Mouse (Mus musculus): ENCODE data around the gene Josd2.

Gene Josd2

GRCm38 (mm10) chr7:44463556-44464225 is 4.1 kb upstream of the Josd2 start:
- CTCF ChIA-PET, result interaction anchor here in 3 of 4 experiments (0.6 to 1.1 kb wide), 7 partner anchors 18 to 201 kb away, joined by 3 to 12 read pairs (median 3); no protein-coding TSS in a partner anchor
- POLR2A ChIA-PET, result interaction anchor here (0.5 to 1.5 kb wide), 17 partner anchors 8 to 1281 kb away, joined by 3 to 7 read pairs (median 3); partner anchors contain the start of genes Emc10 (in 2 of the 4) and Fam71e1 (in 2 of the 4)

DNA sequence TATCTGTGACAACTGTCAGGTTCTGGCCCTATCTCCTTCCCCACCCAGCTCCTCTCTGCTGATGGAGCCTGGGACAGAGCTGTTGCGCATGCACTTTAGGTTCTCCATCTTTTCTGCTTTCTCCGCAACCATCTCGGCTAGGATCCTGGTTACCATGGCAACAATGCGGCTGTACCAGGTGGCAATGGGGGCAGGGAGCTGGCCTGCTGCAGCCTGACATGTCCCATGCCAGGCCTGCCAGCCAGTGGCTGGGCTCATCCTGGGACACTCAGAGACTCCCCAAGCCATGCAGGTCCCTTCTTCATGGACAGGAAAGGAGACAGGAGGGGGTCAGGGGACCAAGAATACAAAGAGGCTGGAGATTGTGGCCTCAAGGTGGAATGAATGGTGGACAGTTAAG is 3.3 kb upstream of the Josd2 start:
- POLR2A ChIA-PET, result interaction anchor here in 2 of 4 experiments (0.5 to 0.7 kb wide), 4 partner anchors 32 to 588 kb away, joined by 3 to 4 read pairs (median 3); no protein-coding TSS in a partner anchor

DNA sequence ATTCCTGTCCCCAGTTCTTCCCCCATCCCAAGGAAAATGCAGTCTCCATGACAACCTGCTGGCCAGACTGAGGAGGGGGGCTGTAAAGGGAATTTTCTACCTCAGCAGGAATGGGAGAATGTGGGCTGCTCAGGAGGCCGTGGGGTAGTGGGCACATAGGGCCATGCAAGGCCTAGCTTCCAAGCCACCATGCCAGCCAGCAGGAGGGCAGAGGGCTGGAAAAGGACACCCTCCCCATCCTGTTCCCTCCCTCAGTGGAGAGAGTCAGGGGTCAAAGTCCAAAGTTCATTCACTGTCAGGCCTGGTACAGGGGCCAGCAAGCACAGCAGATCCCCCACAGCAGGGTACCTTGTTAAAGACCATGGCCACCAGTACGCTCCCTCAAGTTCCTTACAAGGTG is 2.7 kb upstream of the Josd2 start, which contains the start of gene Aspdh:
Aspdh (plus strand) TSS at position 281 of the 400 bp plus-strand sequence.
- ChIA-PET POLR2A (interaction anchor here in 1 of 4 experiments (0.7 kb wide), 2 partner anchors 34 to 191 kb away, joined by 3 read pairs; no protein-coding TSS in a partner anchor), CTCF (no interaction called here)

More for the DNA sequence above, 3.3 kb upstream of the Josd2 start:
- CTCF ChIA-PET, result no interaction called here

- POLR2A ChIA-PET, result interaction anchor here in 3 of 4 experiments (0.6 to 4.1 kb wide), 11 partner anchors 20 to 794 kb away, joined by 3 to 52 read pairs (median 4); partner anchors contain the start of genes Emc10 (in 3 of the 3), Fam71e1 (in 3 of the 3) and Ctu1 (in 1 of the 3)
- CTCF ChIA-PET, result no interaction called here
Measured at GRCm38 (mm10) chr7:44466006-44466887, 1.5 kb upstream of the Josd2 start.

GRCm38 (mm10) chr7:44466888-44467311 is 880 bp upstream of the Josd2 start:
- CTCF ChIA-PET, result interaction anchor here in 3 of 4 experiments (0.6 to 1.2 kb wide), 5 partner anchors 33 to 911 kb away, joined by 3 to 7 read pairs (median 3); no protein-coding TSS in a partner anchor
- POLR2A ChIA-PET, result interaction anchor here in 3 of 4 experiments (0.5 to 4.1 kb wide), 24 partner anchors 19 to 795 kb away, joined by 3 to 52 read pairs (median 4); partner anchors contain the start of genes Emc10 (in 3 of the 3), Fam71e1 (in 3 of the 3), Akt1s1 (in 1 of the 3) and Atf5 (in 1 of the 3)

- ChIA-PET POLR2A (interaction anchor here in 3 of 4 experiments (0.5 to 4.1 kb wide), 19 partner anchors 17 to 352 kb away, joined by 3 to 52 read pairs (median 5); partner anchors contain the start of genes Emc10 (in 2 of the 3), Fam71e1 (in 2 of the 3), 1700028J19Rik (in 1 of the 3) and 2410002F23Rik (in 1 of the 3)), CTCF (interaction anchor here in 3 of 4 experiments (0.6 to 1.9 kb wide), 6 partner anchors 16 to 357 kb away, joined by 3 to 5 read pairs (median 3); no protein-coding TSS in a partner anchor)
Measured at GRCm38 (mm10) chr7:44468644-44469285, 985 bp downstream of the Josd2 start.

DNA sequence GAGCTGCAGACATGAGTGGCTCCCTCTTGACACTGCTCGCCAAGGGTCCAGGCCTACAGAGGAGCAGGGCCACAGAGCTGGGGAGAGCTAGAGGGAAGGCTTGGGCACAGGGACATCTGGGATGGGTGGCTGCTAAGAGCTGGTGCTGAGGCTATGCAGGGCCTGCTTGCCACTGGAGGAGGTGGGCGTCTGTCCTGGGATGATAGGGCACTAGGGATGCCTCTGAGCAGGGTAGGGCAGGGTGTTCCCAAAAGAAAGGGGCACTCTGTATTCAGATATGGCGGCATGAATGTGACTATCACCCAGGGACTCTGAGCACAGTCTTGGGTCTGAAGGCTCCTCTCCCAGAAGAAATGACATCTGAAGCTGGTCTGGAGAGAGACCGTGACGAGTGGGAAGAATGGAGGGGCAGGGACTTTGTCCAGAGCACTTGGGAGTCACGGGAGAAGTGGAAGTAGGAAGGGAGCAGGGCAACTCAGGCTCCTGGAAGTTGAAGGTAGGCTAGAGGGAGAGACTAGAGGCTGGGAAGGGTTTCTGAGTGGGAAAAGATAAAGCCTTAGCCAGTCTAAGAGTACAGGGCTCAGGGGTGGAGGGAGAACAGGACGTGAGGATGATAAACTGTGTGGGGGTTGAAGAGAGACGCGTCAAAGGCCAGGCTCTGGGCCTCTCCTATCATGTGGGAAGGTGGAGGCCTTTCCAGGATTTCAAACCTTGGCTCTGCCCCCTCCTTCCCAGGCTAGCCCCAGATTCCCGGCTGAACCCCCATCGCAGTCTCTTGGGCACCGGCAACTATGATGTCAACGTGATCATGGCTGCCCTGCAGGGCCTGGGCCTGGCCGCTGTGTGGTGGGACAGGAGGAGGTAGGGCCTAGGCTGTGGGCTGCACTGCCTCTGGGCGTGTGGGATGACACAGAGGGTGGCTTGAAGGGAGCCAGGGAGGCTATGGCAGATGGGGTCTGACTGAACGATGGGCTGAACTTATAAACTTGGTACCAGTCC is 2.2 kb downstream of the Josd2 start:
- ChIA-PET POLR2A (interaction anchor here in 3 of 4 experiments (0.8 to 4.1 kb wide), 6 partner anchors 15 to 67 kb away, joined by 3 to 52 read pairs (median 20); partner anchors contain the start of genes Emc10 (in 2 of the 3) and Fam71e1 (in 2 of the 3)), CTCF (interaction anchor here in 1 of 4 experiments (1.9 kb wide), 1 partner anchor 207 kb away, joined by 4 read pairs; no protein-coding TSS in a partner anchor)

DNA sequence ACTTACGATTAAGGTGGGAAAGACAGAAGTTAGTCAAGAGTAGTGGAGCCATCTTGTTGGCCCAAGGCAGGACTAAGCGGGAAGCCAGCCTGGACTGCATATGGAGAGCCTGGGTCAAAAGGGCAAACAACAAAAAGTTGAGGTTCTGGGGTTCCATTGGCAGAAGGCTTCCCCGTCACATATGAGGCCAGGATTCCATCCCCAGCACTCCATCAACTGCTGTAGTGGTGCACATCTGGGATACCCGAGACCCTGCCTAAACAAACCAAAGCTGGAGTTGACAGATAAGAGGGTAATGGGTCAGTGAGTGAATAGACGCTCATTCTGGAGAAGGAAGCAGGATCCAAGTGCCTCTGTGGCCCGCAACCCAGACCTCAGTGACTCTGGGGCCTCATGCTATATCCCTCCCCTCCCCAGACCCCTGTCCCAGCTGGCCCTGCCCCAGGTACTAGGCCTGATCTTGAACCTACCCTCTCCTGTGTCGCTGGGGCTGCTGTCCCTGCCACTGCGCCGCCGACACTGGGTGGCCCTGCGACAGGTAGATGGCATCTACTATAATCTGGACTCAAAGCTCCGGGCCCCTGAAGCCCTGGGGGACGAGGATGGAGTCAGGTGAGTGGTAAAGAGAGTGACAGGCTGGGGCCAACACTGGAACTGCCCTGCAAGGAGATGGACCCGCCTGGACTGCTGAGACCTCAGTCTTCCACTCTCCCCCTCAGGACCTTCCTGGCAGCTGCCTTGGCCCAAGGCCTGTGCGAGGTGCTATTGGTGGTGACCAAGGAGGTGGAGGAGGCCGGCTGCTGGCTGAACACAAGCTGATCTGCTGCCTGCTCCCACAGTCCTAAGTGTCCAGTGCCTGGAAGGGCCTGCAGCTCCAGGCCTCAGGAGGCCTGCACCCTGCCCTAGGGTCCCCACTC is 3.2 kb downstream of the Josd2 start:
- ChIA-PET POLR2A (interaction anchor here in 2 of 4 experiments (0.7 to 1.8 kb wide), 6 partner anchors 8 to 131 kb away, joined by 3 to 6 read pairs (median 4); partner anchors contain the start of genes Emc10 (in 1 of the 2) and Fam71e1 (in 1 of the 2)), CTCF (interaction anchor here in 1 of 4 experiments (0.5 kb wide), 1 partner anchor 511 kb away, joined by 6 read pairs; no protein-coding TSS in a partner anchor)

DNA sequence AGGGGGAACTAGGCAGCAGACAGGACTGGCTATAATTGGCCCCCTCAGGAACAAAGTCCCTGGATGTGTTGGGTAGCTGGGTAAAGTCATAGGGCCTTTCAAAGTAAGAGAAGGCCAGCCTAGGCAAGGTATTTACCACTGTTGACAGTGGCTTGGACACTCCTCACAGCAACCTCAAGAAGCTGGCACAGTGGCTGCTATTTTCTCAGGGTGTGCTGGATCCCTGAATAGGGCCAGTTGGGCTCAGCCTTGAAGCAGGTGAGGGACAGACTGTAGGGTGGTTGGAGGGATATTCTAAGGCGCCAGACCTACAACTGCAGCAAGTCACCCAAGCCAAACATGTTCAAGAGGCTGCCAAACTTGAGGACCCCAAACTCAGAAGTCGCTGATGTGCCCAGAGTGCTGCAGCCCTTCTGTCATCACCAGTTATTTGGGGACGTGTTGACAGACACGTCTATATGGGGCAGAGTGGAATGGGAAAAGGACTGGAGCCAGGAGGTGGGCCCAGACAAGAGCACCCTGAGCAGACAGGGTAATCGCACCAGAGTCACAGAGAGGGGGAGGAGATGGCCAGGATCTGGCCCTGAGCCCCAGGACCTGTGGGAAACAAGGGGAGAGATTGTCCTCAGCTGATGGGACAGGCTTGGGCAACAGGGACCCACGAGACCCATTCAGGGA is 4.2 kb downstream of the Josd2 start:
- CTCF ChIA-PET, result interaction anchor here in 1 of 4 experiments (0.5 kb wide), 1 partner anchor 510 kb away, joined by 6 read pairs; no protein-coding TSS in a partner anchor
- POLR2A ChIA-PET, result interaction anchor here in 2 of 4 experiments (1.1 to 1.8 kb wide), 4 partner anchors 9 to 132 kb away, joined by 3 to 6 read pairs (median 4); partner anchors contain the start of genes Emc10 (in 1 of the 2) and Fam71e1 (in 1 of the 2)

- ChIA-PET POLR2A (interaction anchor here in 1 of 4 experiments (1.8 kb wide), 1 partner anchor 112 kb away, joined by 5 read pairs; no protein-coding TSS in a partner anchor), CTCF (no interaction called here)
Measured at GRCm38 (mm10) chr7:44472558-44472885, 4.7 kb downstream of the Josd2 start.

DNA sequence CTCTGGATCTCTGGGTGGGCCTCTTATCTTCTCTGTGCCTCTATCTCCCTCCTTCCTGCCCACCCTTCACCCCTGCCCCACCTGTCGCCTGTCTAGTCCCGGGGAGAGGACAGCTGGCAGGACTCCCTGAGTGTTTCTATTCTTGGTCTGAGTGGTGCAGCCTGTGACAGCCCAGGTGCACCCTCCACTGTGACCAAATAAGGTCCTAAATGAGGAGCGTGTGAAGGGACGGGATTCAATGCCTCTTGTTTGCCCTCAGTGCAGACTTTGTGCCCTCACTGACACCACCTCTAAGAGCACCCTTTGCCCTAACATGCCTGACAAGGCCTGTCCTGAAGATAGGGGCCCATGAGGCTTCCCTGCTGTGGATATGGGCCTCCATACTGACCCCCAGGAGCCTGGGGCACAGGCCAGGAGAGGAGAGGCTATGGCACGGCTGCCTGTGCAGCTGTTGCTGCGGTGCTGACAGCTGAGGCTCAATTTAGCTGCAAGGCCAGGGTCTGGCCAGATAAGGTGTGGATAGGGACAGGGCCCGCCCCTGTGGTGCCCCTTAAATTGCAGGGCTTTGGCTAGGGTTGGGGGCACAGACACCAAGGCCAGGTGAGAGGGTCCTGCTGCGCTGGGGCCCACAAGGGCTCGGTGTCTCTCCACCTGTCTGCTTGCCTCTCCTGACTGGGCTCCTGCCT is 5.3 kb downstream of the Josd2 start:
- ChIA-PET POLR2A (interaction anchor here in 1 of 4 experiments (0.9 kb wide), 1 partner anchor 46 kb away, joined by 3 read pairs; no protein-coding TSS in a partner anchor), CTCF (interaction anchor here in 1 of 4 experiments (0.6 kb wide), 1 partner anchor 81 kb away, joined by 4 read pairs; no protein-coding TSS in a partner anchor)

DNA sequence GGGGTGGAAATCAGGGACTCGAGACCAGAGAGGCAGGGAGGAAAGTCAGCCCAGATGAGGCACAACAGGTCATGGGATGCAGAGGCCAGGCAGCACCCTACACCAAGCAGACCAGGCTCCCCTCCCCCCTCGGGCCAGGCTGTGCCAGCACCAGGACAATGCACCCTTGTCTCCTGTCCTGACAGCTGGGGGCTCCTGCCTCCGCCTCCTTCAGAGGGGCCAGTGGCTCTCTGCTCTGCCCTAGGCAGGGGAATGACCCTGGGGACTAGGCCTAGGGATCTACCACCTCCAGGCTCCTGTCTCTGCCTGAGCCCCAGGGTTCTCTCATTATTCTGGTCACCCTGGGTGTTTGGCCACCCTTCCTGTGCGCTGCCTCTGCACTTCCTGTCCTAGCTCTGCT is 6.6 kb downstream of the Josd2 start:
- ChIA-PET POLR2A (interaction anchor here in 2 of 4 experiments (0.8 to 1.3 kb wide), 2 partner anchors 11 kb away, joined by 4 to 6 read pairs; no protein-coding TSS in a partner anchor), CTCF (no interaction called here)

- POLR2A ChIA-PET, result interaction anchor here in 3 of 4 experiments (0.6 to 1.3 kb wide), 4 partner anchors 10 to 36 kb away, joined by 3 to 6 read pairs (median 4); no protein-coding TSS in a partner anchor
- CTCF ChIA-PET, result interaction anchor here in 2 of 4 experiments (0.6 to 0.7 kb wide), 2 partner anchors 10 to 212 kb away, joined by 3 read pairs; no protein-coding TSS in a partner anchor
Measured at GRCm38 (mm10) chr7:44475046-44475614, 7.3 kb downstream of the Josd2 start.

Measured in embryonic stem cell, embryonic (primary cell).